Mouse (Mus musculus): ENCODE results near the gene Csmd2. TPM values are rescaled to one million over a fixed set of nuclear protein-coding genes. Genes with fewer than 3 reads are reported as not detected.

Csmd2 gene
- total RNA-seq, 1 experiment: 0.80 TPM

- TF ChIP-seq ZC3H11A (IDR thresholded peaks at IDR 0.05; ENCODE audit: borderline replicate concordance, low read depth, low read length) (no peak), ZNF384 (IDR thresholded peaks at IDR 0.05; ENCODE audit: low read depth, low read length) (no peak), MAFK (IDR thresholded peaks at IDR 0.05; ENCODE audit: insufficient read depth, low read depth, low read length) (no peak), CHD2 (IDR thresholded peaks at IDR 0.05; ENCODE audit: low read depth, low read length) (no peak), HCFC1 (IDR thresholded peaks at IDR 0.05; ENCODE audit: borderline replicate concordance, insufficient read depth, low read length) (no peak)
- H3K4me1 ChIP-seq (ENCODE audit: control insufficient read depth in 2 of 2, insufficient read depth in 2 of 2, low read length in 2 of 2, poor library complexity in 1 of 2): no peaks in the 10 kb centered on the region
- in situ Hi-C loops (cut with MboI; ENCODE audit: low sequenced_read_pairs in 2 of 2, unreplicated experiment in 2 of 2): no loop called here
- no peaks in the 10 kb centered on the region for H3K9me3 ChIP-seq (ENCODE audit: control insufficient read depth, insufficient read depth, low read depth, low read length)
- DNase-seq (ENCODE audit: low read depth, low spot score): no peak
- H3K36me3 ChIP-seq (ENCODE audit: control insufficient read depth, insufficient read depth, low read length, poor library complexity, severe bottlenecking): no peaks in the 10 kb centered on the region
- no peak overlapping the region for H3K27ac ChIP-seq (ENCODE audit: insufficient read depth, low read depth, low read length, poor library complexity, severe bottlenecking)
- H3K9ac ChIP-seq (ENCODE audit: insufficient read depth, low read depth, low read length, poor library complexity, severe bottlenecking): no peak overlapping the region
- no peak overlapping the region for H3K4me3 ChIP-seq (ENCODE audit: insufficient read depth in 1 of 2, low read depth in 1 of 2, low read length in 2 of 2, poor library complexity in 1 of 2, severe bottlenecking in 1 of 2)
Observed at GRCm38 (mm10) chr4:128004797-128005452, 17.3 kb downstream of the Csmd2 start.

DNA sequence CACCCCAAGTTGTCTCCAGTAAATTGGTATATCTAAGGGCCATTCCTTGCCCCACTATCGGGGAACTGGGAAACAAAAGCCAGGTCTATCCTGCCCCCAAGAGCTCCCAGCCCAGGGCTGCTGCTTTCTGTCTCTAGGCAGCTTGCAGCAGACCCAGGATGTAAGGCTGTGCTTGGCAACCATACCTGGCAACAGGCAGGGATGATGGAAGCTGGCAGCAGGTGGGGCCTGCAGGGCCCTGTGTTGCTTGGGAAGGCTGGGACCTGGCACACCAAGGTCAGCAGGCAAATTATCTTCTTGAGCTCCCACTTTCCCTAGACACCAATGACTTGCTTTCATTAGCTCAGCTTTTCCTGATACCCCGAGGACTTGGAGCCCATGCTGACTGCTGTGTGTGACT lies 31.8 kb downstream of the Csmd2 start:
- H3K9ac ChIP-seq (ENCODE audit: insufficient read depth, low read depth, low read length, poor library complexity, severe bottlenecking): no peak overlapping the region
- H3K4me1 ChIP-seq (ENCODE audit: control insufficient read depth in 2 of 2, insufficient read depth in 2 of 2, low read length in 2 of 2, poor library complexity in 1 of 2): no peaks in the 10 kb centered on the region
- TF ChIP-seq ZC3H11A (IDR thresholded peaks at IDR 0.05; ENCODE audit: borderline replicate concordance, low read depth, low read length): no peak
- TF ChIP-seq HCFC1 (IDR thresholded peaks at IDR 0.05; ENCODE audit: borderline replicate concordance, insufficient read depth, low read length): no peak
- no peak for TF ChIP-seq ZNF384 (IDR thresholded peaks at IDR 0.05; ENCODE audit: low read depth, low read length)
- no peak for TF ChIP-seq CHD2 (IDR thresholded peaks at IDR 0.05; ENCODE audit: low read depth, low read length)
- no peak for TF ChIP-seq MAFK (IDR thresholded peaks at IDR 0.05; ENCODE audit: insufficient read depth, low read depth, low read length)
- no peak for DNase-seq (ENCODE audit: low read depth, low spot score)
- no peaks in the 10 kb centered on the region for H3K36me3 ChIP-seq (ENCODE audit: control insufficient read depth, insufficient read depth, low read length, poor library complexity, severe bottlenecking)
- H3K4me3 ChIP-seq (ENCODE audit: insufficient read depth in 1 of 2, low read depth in 1 of 2, low read length in 2 of 2, poor library complexity in 1 of 2, severe bottlenecking in 1 of 2): no peak overlapping the region
- in situ Hi-C loops (cut with MboI; ENCODE audit: low sequenced_read_pairs in 2 of 2, unreplicated experiment in 2 of 2): no loop called here
- no peaks in the 10 kb centered on the region for H3K9me3 ChIP-seq (ENCODE audit: control insufficient read depth, insufficient read depth, low read depth, low read length)
- no peak overlapping the region for H3K27ac ChIP-seq (ENCODE audit: insufficient read depth, low read depth, low read length, poor library complexity, severe bottlenecking)

DNA sequence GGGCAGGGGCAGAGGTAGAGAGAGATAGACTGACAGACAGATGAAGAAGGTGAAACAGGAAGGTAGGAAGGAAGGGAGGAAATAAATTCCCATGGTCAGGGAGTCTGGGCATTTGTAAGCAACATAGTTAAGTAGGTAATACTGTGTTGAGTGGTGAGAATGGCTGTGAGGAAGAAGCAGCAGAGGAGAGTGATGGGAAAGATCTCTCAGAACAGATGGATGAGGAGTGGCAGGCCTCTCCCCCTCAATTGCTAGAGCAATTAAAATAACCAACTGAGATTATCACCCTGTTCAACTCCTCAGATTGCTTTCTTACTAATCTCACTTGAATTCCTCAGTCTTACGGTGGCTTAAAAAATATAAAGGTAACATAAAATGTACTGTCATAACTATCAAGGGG lies 40.6 kb downstream of the Csmd2 start:
- Histone ChIP-seq H3K9me3 (ENCODE audit: control insufficient read depth, insufficient read depth, low read depth, low read length) (no peaks in the 10 kb centered on the region), H3K27ac (ENCODE audit: insufficient read depth, low read depth, low read length, poor library complexity, severe bottlenecking) (no peak overlapping the region), H3K4me3 (ENCODE audit: insufficient read depth in 1 of 2, low read depth in 1 of 2, low read length in 2 of 2, poor library complexity in 1 of 2, severe bottlenecking in 1 of 2) (no peak overlapping the region), H3K4me1 (ENCODE audit: control insufficient read depth in 2 of 2, insufficient read depth in 2 of 2, low read length in 2 of 2, poor library complexity in 1 of 2) (no peaks in the 10 kb centered on the region), H3K36me3 (ENCODE audit: control insufficient read depth, insufficient read depth, low read length, poor library complexity, severe bottlenecking) (no peaks in the 10 kb centered on the region), H3K9ac (ENCODE audit: insufficient read depth, low read depth, low read length, poor library complexity, severe bottlenecking) (no peak overlapping the region)
- DNase-seq (ENCODE audit: low read depth, low spot score): no peak
- TF ChIP-seq ZNF384 (IDR thresholded peaks at IDR 0.05; ENCODE audit: low read depth, low read length) (no peak), HCFC1 (IDR thresholded peaks at IDR 0.05; ENCODE audit: borderline replicate concordance, insufficient read depth, low read length) (no peak), MAFK (IDR thresholded peaks at IDR 0.05; ENCODE audit: insufficient read depth, low read depth, low read length) (no peak), CHD2 (IDR thresholded peaks at IDR 0.05; ENCODE audit: low read depth, low read length) (no peak), ZC3H11A (IDR thresholded peaks at IDR 0.05; ENCODE audit: borderline replicate concordance, low read depth, low read length) (no peak)
- in situ Hi-C loops (cut with MboI; ENCODE audit: low sequenced_read_pairs in 2 of 2, unreplicated experiment in 2 of 2): no loop called here

DNA sequence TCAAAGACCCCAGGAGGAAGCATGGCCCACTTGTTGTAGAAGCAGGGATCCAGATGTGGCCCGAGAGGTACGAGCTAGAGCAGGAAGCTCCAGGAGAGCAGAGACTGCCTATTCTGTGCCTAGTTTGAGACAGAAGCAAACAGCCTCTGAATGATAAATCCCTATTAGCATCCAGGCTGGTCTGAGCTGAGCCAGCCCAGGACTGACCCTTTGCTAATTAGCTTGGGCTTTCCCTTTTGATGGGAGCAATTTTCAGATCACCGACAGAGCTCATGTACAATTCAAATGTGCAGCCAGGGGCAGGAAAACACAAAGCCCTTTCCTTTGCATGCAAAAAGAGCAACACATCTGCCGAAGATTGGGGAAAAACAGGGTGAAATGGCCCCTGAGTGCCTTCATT lies 54.2 kb downstream of the Csmd2 start:
- Histone ChIP-seq H3K9me3 (ENCODE audit: control insufficient read depth, insufficient read depth, low read depth, low read length) (no peaks in the 10 kb centered on the region), H3K27ac (ENCODE audit: insufficient read depth, low read depth, low read length, poor library complexity, severe bottlenecking) (no peak overlapping the region), H3K36me3 (ENCODE audit: control insufficient read depth, insufficient read depth, low read length, poor library complexity, severe bottlenecking) (no peaks in the 10 kb centered on the region), H3K4me3 (ENCODE audit: insufficient read depth in 1 of 2, low read depth in 1 of 2, low read length in 2 of 2, poor library complexity in 1 of 2, severe bottlenecking in 1 of 2) (no peak overlapping the region), H3K4me1 (ENCODE audit: control insufficient read depth in 2 of 2, insufficient read depth in 2 of 2, low read length in 2 of 2, poor library complexity in 1 of 2) (no peaks in the 10 kb centered on the region), H3K9ac (ENCODE audit: insufficient read depth, low read depth, low read length, poor library complexity, severe bottlenecking) (no peak overlapping the region)
- TF ChIP-seq CHD2 (IDR thresholded peaks at IDR 0.05; ENCODE audit: low read depth, low read length) (no peak), ZNF384 (IDR thresholded peaks at IDR 0.05; ENCODE audit: low read depth, low read length) (no peak), HCFC1 (IDR thresholded peaks at IDR 0.05; ENCODE audit: borderline replicate concordance, insufficient read depth, low read length) (no peak), ZC3H11A (IDR thresholded peaks at IDR 0.05; ENCODE audit: borderline replicate concordance, low read depth, low read length) (no peak), MAFK (IDR thresholded peaks at IDR 0.05; ENCODE audit: insufficient read depth, low read depth, low read length) (no peak)
- in situ Hi-C loops (cut with MboI; ENCODE audit: low sequenced_read_pairs in 2 of 2, unreplicated experiment in 2 of 2): no loop called here
- no peak for DNase-seq (ENCODE audit: low read depth, low spot score)
